Mouse (Mus musculus) stomach, embryonic 16.5 days (tissue): ENCODE measurements around the gene Zfp830. TPM values are rescaled to one million over a fixed set of nuclear protein-coding genes. Genes with fewer than 3 reads are reported as not detected.

Source experiments
- ATAC-seq: fragments of 200-750 bp; cut with Nextera tagmentation; 2 replicates; pipeline ENCODE4 v1.8.0; 2017; ENCODE audit warnings: moderate number of reproducible peaks, moderate TSS enrichment; ENCODE audit not compliant: insufficient read depth, low FRiP score
- H3K27ac ChIP-seq: fragments of 300-500 bp; sonication (generic); 2 replicates; pipeline ENCODE4 v1.5.1; 2014; ENCODE audit warnings: low read length
- H3K27me3 ChIP-seq: fragments of 300-500 bp; sonication (generic); 2 replicates; pipeline ENCODE4 v1.6.1; 2014; ENCODE audit warnings: low read length, control low read depth, mixed read lengths; ENCODE audit not compliant: control insufficient read depth, insufficient read depth
- H3K36me3 ChIP-seq: fragments of 300-500 bp; sonication (generic); 2 replicates; pipeline ENCODE4 v1.6.1; 2014; ENCODE audit warnings: low read length; ENCODE audit not compliant: control insufficient read depth, insufficient read depth
- H3K4me1 ChIP-seq: fragments of 300-500 bp; sonication (generic); 2 replicates; pipeline ENCODE4 v1.6.1; 2014; ENCODE audit warnings: low read length, control low read depth, mixed read lengths; ENCODE audit not compliant: control insufficient read depth, insufficient read depth
- H3K4me2 ChIP-seq: fragments of 300-500 bp; sonication (generic); 2 replicates; pipeline ENCODE4 v1.6.1; 2014; ENCODE audit warnings: low read depth, low read length, mixed read lengths
- H3K4me3 ChIP-seq: fragments of 300-500 bp; sonication (generic); replicated peaks from 2 replicates; pipeline ENCODE4 v1.5.1; 2014; ENCODE audit warnings: mild to moderate bottlenecking, low read length
- H3K9ac ChIP-seq: fragments of 300-500 bp; sonication (generic); 2 replicates; pipeline ENCODE4 v1.6.1; 2014; ENCODE audit warnings: low read length
- H3K9me3 ChIP-seq: fragments of 300-500 bp; sonication (generic); replicated peaks from 2 replicates; pipeline ENCODE4 v1.6.1; 2016; ENCODE audit warnings: low read length, control low read depth; ENCODE audit not compliant: control insufficient read depth
- WGBS: fragments of 180-500 bp; shearing (Covaris S2); extraction: QIAGEN DNeasy Blood & Tissue Kit; methylation state at CpG from one replicate; pipeline ENCODE4 v1.1.7; 2014; 5-methylcytosine and 5-hydroxymethylcytosine counted together
- polyA plus RNA-seq: library from polyadenylated mRNA; unstranded; fragments of >200 nt; fragmentation: Nextera tagmentation; extraction: Ambion mirVana; gene quantifications from 2 replicates; pipeline ENCODE4 v1.2.1, GENCODE M21; 2015

Gene Zfp830
- polyA plus RNA-seq, result 35.4 and 36.1 TPM in 2 replicates

DNA sequence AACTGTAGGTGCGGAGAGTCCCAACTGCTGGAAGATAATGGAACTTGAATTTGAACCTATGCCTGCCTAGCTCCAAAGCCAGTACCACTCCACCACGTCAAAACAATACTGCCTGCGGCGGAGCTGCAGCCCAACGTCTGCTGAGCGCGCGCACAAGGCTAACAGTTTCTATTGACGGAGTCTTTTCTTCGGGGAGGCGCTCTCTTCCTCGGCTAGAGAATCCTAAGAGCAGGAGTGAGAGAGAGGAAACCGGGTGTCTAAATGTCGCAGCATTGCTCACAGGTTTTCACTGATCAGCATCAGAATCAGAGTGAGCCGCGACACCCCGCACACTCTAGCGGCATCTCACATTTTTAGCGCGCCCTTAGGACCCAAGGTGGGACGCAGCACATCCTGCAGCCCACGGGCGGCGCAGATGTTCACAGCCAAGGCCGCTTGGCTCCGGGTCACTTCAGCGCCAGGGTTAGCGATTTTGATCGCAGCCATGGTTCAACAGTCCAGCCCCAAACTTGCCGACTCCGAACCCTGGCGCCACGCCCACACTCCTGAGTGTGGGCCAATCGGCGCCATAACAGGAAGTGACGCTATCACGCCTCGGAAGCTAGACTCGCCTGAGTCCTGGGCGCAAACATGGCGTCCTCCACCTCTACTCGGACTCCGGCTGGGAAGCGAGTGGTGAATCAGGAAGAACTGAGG lies at the start of gene Zfp830, which contains the start of gene Cct6b:
Gene Zfp830, plus strand, starts transcription at position 604 of the 696 bp plus-strand sequence.
Gene Cct6b, minus strand, starts transcription at position 580 of the 696 bp plus-strand sequence.
- Histone ChIP-seq H3K36me3 (peaks cover 3% of the 10 kb centered on the region; the same call in 1 of the 2 replicates), H3K4me3 (peak within 1 kb of the TSS; percentile 83), H3K4me2 (peak within 1 kb of the TSS; percentile 99), H3K4me1 (peaks cover 14% of the 10 kb centered on the region), H3K27ac (peak within 1 kb of the TSS; percentile 91), H3K27me3 (no peaks in the 10 kb centered on the region), H3K9me3 (peaks cover 4% of the 10 kb centered on the region; the same call in 1 of the 2 replicates), H3K9ac (peak within 1 kb of the TSS; percentile 86)
- peak; percentile 99 for ATAC-seq
- WGBS, result under 1% methylated on average over 44 of the region's 44 CpGs

DNA sequence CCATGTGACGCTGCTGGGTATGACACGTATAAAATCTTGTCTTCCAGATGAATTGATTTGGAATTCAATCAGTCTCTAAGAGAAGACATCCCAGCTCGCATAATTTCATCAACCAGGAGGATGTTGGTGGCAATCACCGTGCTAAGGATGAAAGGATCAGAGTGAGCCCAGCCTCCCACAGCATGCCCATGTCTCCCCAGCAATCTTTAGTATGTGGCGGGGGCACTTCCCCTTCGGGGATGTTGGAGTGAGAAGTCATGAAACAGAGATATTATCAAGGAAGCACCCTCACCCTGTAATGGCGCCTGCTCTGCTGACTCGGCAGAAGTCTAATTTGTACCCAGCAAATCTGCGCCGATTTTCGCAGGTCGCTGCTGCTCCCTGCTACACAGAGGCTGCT lies 44.9 kb upstream of the Zfp830 start:
- ATAC-seq, result no peak
- Histone ChIP-seq H3K4me2 (no peak overlapping the region), H3K36me3 (no peaks in the 10 kb centered on the region), H3K27ac (no peak overlapping the region), H3K9ac (no peak overlapping the region), H3K27me3 (no peaks in the 10 kb centered on the region), H3K4me1 (no peaks in the 10 kb centered on the region), H3K9me3 (no peaks in the 10 kb centered on the region), H3K4me3 (no peak overlapping the region)
- WGBS, result 83% methylated on average over 12 of the region's 12 CpGs

DNA sequence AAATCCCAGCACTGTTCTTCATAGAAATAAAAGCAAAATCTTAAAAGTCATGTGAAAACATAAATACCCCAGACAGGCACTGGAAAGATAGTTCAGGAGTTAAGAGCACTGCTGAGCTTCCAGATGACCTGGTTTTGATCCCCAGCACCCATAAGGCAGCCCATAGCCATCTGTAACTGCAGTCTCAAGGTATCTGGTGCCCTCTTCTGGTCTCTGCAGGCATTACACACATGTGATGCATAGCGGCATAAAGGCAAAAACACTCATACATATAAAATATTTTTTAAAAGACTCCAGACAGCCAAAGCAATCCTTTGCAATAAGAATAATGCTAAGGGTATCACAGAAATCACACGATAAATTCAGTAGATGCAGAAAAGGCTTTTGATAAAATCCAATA lies 37.3 kb upstream of the Zfp830 start:
- no peak overlapping the region for H3K4me3 ChIP-seq
- H3K36me3 ChIP-seq, result no peaks in the 10 kb centered on the region
- no peaks in the 10 kb centered on the region for H3K9me3 ChIP-seq
- no peak overlapping the region for H3K27ac ChIP-seq
- no peak overlapping the region for H3K9ac ChIP-seq
- no peak overlapping the region for H3K4me2 ChIP-seq
- ATAC-seq, result no peak
- H3K27me3 ChIP-seq, result no peaks in the 10 kb centered on the region
- no peaks in the 10 kb centered on the region for H3K4me1 ChIP-seq
- 93% methylated on average over 2 of the region's 2 CpGs for WGBS

DNA sequence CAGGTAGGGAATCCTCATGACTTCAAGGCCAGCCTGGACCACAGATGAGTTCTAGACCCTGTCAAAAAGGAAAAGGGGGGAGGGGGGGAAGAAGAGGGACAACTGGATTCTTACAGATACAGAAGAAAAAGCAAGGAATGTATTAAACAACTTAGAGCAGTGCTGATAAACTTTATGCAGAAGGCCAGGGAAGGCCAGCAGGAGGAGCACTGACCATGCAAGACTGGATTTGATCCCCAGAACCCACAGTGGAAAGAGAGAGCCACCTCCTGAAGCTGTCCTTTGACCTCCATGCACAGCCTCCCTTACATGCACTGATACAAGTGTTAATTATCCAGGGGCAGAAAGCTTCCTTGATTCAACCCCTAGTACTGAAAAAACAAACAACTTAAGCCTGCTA lies 29.9 kb upstream of the Zfp830 start:
- H3K4me2 ChIP-seq, result no peak overlapping the region
- no peaks in the 10 kb centered on the region for H3K27me3 ChIP-seq
- H3K27ac ChIP-seq, result no peak overlapping the region
- no peaks in the 10 kb centered on the region for H3K9me3 ChIP-seq
- H3K9ac ChIP-seq, result no peak overlapping the region
- no peak for ATAC-seq
- no peaks in the 10 kb centered on the region for H3K36me3 ChIP-seq
- no peaks in the 10 kb centered on the region for H3K4me1 ChIP-seq
- H3K4me3 ChIP-seq, result no peak overlapping the region

DNA sequence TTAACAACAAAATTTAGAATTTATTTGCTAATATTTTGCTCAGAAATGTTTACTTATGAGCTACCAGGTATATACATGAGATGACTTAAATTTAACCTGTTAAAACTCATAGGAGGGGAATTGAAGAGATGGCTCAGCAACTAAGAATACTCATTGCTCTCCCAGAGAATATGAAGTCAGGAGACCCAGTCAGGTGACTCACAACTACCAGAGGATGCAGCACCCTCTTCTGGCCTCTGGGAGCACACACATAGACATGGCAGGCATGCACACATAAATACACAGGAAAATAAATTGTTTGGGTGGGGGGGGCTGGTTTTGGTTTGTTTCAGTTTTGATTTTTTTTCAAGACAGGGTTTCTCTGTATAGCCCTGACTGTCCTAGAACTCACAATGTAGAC lies 25.1 kb upstream of the Zfp830 start:
- Histone ChIP-seq H3K4me1 (no peaks in the 10 kb centered on the region), H3K27ac (no peak overlapping the region), H3K27me3 (no peaks in the 10 kb centered on the region), H3K4me3 (no peak overlapping the region), H3K36me3 (no peaks in the 10 kb centered on the region), H3K4me2 (no peak overlapping the region), H3K9me3 (no peaks in the 10 kb centered on the region), H3K9ac (no peak overlapping the region)
- no peak for ATAC-seq

DNA sequence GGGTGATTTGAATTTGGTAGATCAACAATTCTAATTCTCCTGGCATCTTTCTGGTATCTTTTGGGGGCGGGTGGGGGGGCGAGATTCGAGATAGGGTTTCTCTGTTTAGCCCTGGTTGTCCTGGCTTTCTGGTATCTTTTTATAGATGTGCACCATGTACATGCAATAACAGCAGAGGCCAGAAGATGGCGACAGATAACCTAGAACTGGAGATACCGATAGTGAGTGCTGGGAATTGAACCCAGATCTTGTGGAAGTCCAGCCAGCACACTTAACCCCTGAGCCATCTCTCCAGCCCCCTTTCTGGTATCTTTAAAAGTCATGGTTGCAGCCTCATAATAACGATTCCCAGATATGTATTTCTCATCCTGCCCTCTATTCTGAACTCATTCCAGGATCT lies 18.0 kb upstream of the Zfp830 start:
- Histone ChIP-seq H3K27me3 (no peaks in the 10 kb centered on the region), H3K4me2 (no peak overlapping the region), H3K36me3 (no peaks in the 10 kb centered on the region), H3K4me1 (no peaks in the 10 kb centered on the region), H3K9ac (no peak overlapping the region), H3K4me3 (no peak overlapping the region), H3K27ac (no peak overlapping the region), H3K9me3 (no peaks in the 10 kb centered on the region)
- ATAC-seq, result no peak
- WGBS, result 30% methylated on average over 6 of the region's 6 CpGs

DNA sequence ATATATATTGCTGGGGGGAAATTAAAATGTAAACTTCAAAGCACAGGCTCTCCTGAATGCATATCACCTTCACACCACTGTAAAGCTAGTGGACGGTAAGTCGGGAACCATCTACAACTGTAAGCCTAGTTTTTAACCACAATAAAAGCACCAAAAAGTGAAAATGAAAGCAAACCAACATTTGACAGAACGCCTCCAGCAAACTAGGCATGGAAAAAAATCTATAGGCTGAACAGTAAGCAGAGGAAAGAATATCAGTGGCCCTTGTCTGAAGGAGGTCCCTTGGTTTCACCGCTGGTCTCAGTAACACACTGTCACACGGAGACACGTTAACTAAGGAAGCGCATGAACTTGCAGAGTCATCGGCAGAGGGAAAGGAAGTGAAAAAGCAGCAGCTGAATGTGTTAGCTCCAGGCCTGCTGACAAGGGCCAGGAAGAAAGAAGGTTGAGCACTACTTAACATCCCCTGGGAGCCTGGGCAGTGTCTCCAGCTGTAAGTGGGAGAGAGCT lies 17.2 kb upstream of the Zfp830 start:
- Histone ChIP-seq H3K4me3 (peak overlapping the region; percentile 14), H3K4me2 (0 out of 2 replicates have a peak overlapping the region, but pooled peaks have one; percentile 12), H3K9me3 (no peaks in the 10 kb centered on the region), H3K9ac (peak overlapping the region; percentile 50), H3K4me1 (no peaks in the 10 kb centered on the region), H3K27ac (no peak overlapping the region), H3K27me3 (no peaks in the 10 kb centered on the region), H3K36me3 (no peaks in the 10 kb centered on the region)
- WGBS, result 75% methylated on average over 8 of the region's 8 CpGs
- no peak for ATAC-seq

DNA sequence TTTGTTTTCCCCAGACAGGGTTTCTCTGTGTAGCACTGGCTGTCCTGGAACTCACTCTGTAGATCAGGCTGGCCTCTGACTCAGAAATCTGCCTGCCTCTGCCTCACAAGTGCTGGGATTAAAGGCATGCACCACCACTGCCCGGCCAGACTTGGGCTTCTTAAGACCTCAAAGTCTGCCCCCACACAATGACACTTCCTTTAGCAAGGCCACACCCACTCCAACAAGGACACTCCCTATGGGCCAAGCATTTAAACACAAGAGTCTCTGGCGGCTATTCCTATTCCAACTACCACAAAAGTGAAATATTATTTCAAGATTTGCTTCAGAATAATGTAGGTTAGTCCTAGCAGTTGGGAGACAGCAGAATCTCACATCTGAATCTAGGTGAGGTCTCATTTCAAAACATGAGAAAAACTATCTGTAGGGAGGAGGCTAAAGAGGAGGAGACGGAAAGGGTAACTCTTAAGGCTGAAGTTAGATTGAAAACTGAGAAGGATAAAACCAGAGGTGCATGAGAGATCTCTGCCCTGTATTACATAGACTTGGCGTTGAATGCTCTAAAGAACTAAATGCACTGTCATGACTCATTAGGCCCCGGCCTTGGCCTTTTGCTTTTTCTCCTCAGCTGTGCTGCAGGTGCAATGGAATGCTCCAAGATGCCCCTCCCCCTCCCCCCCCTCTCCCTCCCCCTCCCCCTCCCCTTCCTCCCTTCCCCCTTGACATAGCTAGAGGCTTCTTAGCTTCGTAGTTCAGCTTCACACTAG lies 11.6 kb upstream of the Zfp830 start:
- H3K36me3 ChIP-seq, result no peaks in the 10 kb centered on the region
- no peak overlapping the region for H3K4me3 ChIP-seq
- H3K4me2 ChIP-seq, result no peak overlapping the region
- WGBS, result 75% methylated on average over 6 of the region's 6 CpGs
- no peaks in the 10 kb centered on the region for H3K27me3 ChIP-seq
- no peaks in the 10 kb centered on the region for H3K4me1 ChIP-seq
- no peak overlapping the region for H3K27ac ChIP-seq
- no peaks in the 10 kb centered on the region for H3K9me3 ChIP-seq
- ATAC-seq, result no peak
- no peak overlapping the region for H3K9ac ChIP-seq

DNA sequence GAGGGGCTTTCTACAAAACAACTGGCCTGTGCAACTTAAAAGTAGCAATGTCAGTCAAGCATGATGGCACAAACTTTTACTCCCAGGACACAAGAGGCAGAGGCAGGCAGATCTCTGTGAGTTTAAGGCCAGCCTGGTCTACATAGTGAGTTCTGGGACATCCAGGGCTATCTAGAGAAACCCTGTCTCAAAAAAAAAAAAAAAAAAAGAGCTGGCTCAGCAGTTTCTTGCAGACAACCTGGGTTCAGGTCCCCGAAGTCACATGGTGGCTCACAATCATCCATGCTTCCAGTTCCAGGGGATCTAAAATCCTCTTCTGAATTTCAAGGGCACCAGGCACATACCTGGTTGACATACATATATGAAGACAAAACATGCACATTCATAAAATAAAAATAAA lies 8.2 kb upstream of the Zfp830 start:
- Histone ChIP-seq H3K4me1 (no peaks in the 10 kb centered on the region), H3K27ac (no peak overlapping the region), H3K4me3 (no peak overlapping the region), H3K27me3 (no peaks in the 10 kb centered on the region; the same call in 1 of the 2 replicates), H3K4me2 (no peak overlapping the region), H3K36me3 (no peaks in the 10 kb centered on the region), H3K9me3 (no peaks in the 10 kb centered on the region), H3K9ac (no peak overlapping the region)
- WGBS, result 88% methylated on average over 1 of the region's 1 CpGs
- no peak for ATAC-seq
